In genomic region chr11:90258321-90258927, GRCm38 (mm10) we compare ENCODE assay signal across 22 mouse cellular contexts. TPM values are rescaled to one million over a fixed set of nuclear protein-coding genes. Genes with fewer than 3 reads are reported as not detected.
A peak's percentile ranks its signal among the peaks of the same experiment; 100 is the strongest.
DNase-seq lines count a peak whose midpoint lies in the region; ATAC-seq and TF ChIP-seq lines count a peak whose summit lies in the region.
"Had no signal": no experiment of that assay in that cellular context is flagged by ENCODE, and none has a peak within 500 bp of the region (broad histone marks: within the 10 kb centered on the region; RNA-seq: fewer than 3 reads in every experiment).

No protein-coding gene starts in this region.

- H3K36me3 ChIP-seq in heart, embryonic 10.5 days: peaks cover 48% of the 10 kb centered on the region
- peaks cover 41% of the 10 kb centered on the region for H3K36me3 ChIP-seq in heart, embryonic 16.5 days (ENCODE audit: control insufficient read depth, insufficient read depth)
- H3K36me3 ChIP-seq in liver, postnatal 0 days (replicated peaks; ENCODE audit: insufficient read depth, low read length): peaks cover 30% of the 10 kb centered on the region
- H3K36me3 ChIP-seq in liver, embryonic 11.5 days (ENCODE audit: control insufficient read depth, insufficient read depth, low read length): peaks cover 15% of the 10 kb centered on the region; the same call in 1 of the 2 replicates

- no peaks in the 10 kb centered on the region for H3K9me3 ChIP-seq in heart, embryonic 10.5 days
- H3K9me3 ChIP-seq in heart, embryonic 16.5 days (replicated peaks; ENCODE audit: control insufficient read depth, low read length): no peaks in the 10 kb centered on the region; the same call in 1 of the 2 replicates
- no peaks in the 10 kb centered on the region for H3K9me3 ChIP-seq in liver, postnatal 0 days (ENCODE audit: low read length)
- H3K9me3 ChIP-seq in liver, embryonic 11.5 days (ENCODE audit: control insufficient read depth, low read length): no peaks in the 10 kb centered on the region
- H3K9me3 ChIP-seq: embryonic facial prominence, embryonic 13.5 days; forebrain, embryonic 13.5 days; hindbrain, embryonic 12.5 days; limb, embryonic 12.5 days; midbrain, embryonic 15.5 days; neural tube, embryonic 12.5 days had no signal

- H3K9ac ChIP-seq in heart, embryonic 16.5 days (ENCODE audit: low read length): peak overlapping the region; percentile 6; the same call in 1 of the 2 replicates
- no peak overlapping the region for H3K9ac ChIP-seq in liver, postnatal 0 days (replicated peaks)
- no peak overlapping the region for H3K9ac ChIP-seq in liver, embryonic 11.5 days (ENCODE audit: low read depth, low read length)
- H3K9ac ChIP-seq: embryonic facial prominence, embryonic 13.5 days; forebrain, embryonic 13.5 days; hindbrain, embryonic 12.5 days; limb, embryonic 12.5 days; liver, embryonic 14.5 days; midbrain, embryonic 15.5 days; neural tube, embryonic 12.5 days had no signal

- H3K27ac ChIP-seq in heart, embryonic 10.5 days: peak overlapping the region; percentile 94; the same call in 1 of the 2 replicates
- H3K27ac ChIP-seq in heart, embryonic 16.5 days (ENCODE audit: low read length): peak overlapping the region; percentile 44
- H3K27ac ChIP-seq in liver, postnatal 0 days (ENCODE audit: low read depth): peak overlapping the region; percentile 90
- no peak overlapping the region for H3K27ac ChIP-seq in liver, embryonic 11.5 days (ENCODE audit: low read depth, low read length)
- H3K27ac ChIP-seq in brown adipose tissue, adult 24 weeks (replicated peaks; ENCODE audit: low read depth, low read length): peak overlapping the region; percentile 35; the same call in 1 of the 2 replicates
- H3K27ac ChIP-seq: embryonic facial prominence, embryonic 13.5 days; forebrain, embryonic 13.5 days; hindbrain, embryonic 12.5 days; limb, embryonic 12.5 days; liver, embryonic 14.5 days; midbrain, embryonic 15.5 days; neural tube, embryonic 12.5 days; stomach, postnatal 0 days had no signal

- intact Hi-C loops in heart, postnatal 36 days (cut with DNase I): no loop called here

- H3K27me3 ChIP-seq in heart, embryonic 10.5 days (ENCODE audit: insufficient read depth, poor library complexity, severe bottlenecking): no peaks in the 10 kb centered on the region
- no peaks in the 10 kb centered on the region for H3K27me3 ChIP-seq in heart, embryonic 16.5 days (ENCODE audit: control insufficient read depth, insufficient read depth, low read length)
- no peaks in the 10 kb centered on the region for H3K27me3 ChIP-seq in liver, postnatal 0 days (ENCODE audit: insufficient read depth, low read length)
- H3K27me3 ChIP-seq in liver, embryonic 11.5 days (replicated peaks; ENCODE audit: control insufficient read depth, insufficient read depth, low read length): no peaks in the 10 kb centered on the region
- H3K27me3 ChIP-seq: embryonic facial prominence, embryonic 13.5 days; forebrain, embryonic 13.5 days; hindbrain, embryonic 12.5 days; limb, embryonic 12.5 days; midbrain, embryonic 15.5 days; neural tube, embryonic 12.5 days; Patski had no signal

- whole genome bisulfite sequencing in heart, embryonic 10.5 days: 48% methylated on average over 10 of the region's 10 CpGs
- WGBS in heart, embryonic 16.5 days: 37% methylated on average over 10 of the region's 10 CpGs
- 58% methylated on average over 10 of the region's 10 CpGs for WGBS in liver, postnatal 0 days (ENCODE audit: insufficient replicate concordance)
- 62% methylated on average over 10 of the region's 10 CpGs for WGBS in liver, embryonic 11.5 days

- H3K4me1 ChIP-seq in heart, embryonic 10.5 days: peaks cover 56% of the 10 kb centered on the region
- H3K4me1 ChIP-seq in heart, embryonic 16.5 days (ENCODE audit: control insufficient read depth, insufficient read depth, low read length): peaks cover 46% of the 10 kb centered on the region
- peaks cover 18% of the 10 kb centered on the region for H3K4me1 ChIP-seq in liver, postnatal 0 days (ENCODE audit: insufficient read depth)
- peaks cover 8% of the 10 kb centered on the region for H3K4me1 ChIP-seq in liver, embryonic 11.5 days (replicated peaks; ENCODE audit: control insufficient read depth, insufficient read depth, low read length)
- peaks cover 7% of the 10 kb centered on the region for H3K4me1 ChIP-seq in brown adipose tissue, adult 24 weeks (ENCODE audit: control insufficient read depth, insufficient read depth, insufficient read length, low read length)
- H3K4me1 ChIP-seq: forebrain, embryonic 13.5 days; neural tube, embryonic 12.5 days had no signal

- no peak overlapping the region for H3K4me3 ChIP-seq in heart, embryonic 10.5 days
- H3K4me3 ChIP-seq in heart, embryonic 16.5 days (ENCODE audit: low read length): no peak overlapping the region
- no peak overlapping the region for H3K4me3 ChIP-seq in liver, postnatal 0 days (ENCODE audit: low read depth, low read length)
- no peak overlapping the region for H3K4me3 ChIP-seq in liver, embryonic 11.5 days (ENCODE audit: low read depth, low read length)
- no peak overlapping the region for H3K4me3 ChIP-seq in brown adipose tissue, adult 24 weeks (ENCODE audit: insufficient read depth, low read depth, low read length)
- H3K4me3 ChIP-seq: embryonic facial prominence, embryonic 13.5 days; forebrain, embryonic 13.5 days; hindbrain, embryonic 12.5 days; limb, embryonic 12.5 days; midbrain, embryonic 15.5 days; neural tube, embryonic 12.5 days had no signal

- peak overlapping the region; percentile 20; the same call in 1 of the 2 replicates for H3K4me2 ChIP-seq in heart, embryonic 16.5 days (ENCODE audit: low read depth, low read length)
- H3K4me2 ChIP-seq in liver, postnatal 0 days (ENCODE audit: low read depth, low read length): peak overlapping the region; percentile 54
- no peak overlapping the region for H3K4me2 ChIP-seq in liver, embryonic 11.5 days
- H3K4me2 ChIP-seq: embryonic facial prominence, embryonic 13.5 days; forebrain, embryonic 13.5 days; hindbrain, embryonic 12.5 days; limb, embryonic 12.5 days; midbrain, embryonic 15.5 days; neural tube, embryonic 12.5 days had no signal

- TF ChIP-seq CTCF in liver, postnatal 0 days (IDR thresholded peaks at IDR 0.05; ENCODE audit: low read depth): no peak

- DNase-seq in heart, embryonic 10.5 days (ENCODE audit: low spot score): no peak
- DNase-seq in heart, postnatal 4 days: no peak
- DNase-seq in heart, postnatal 36 days: no peak
- no peak for DNase-seq in liver, postnatal 0 days
- no peak for DNase-seq in liver, embryonic 11.5 days (ENCODE audit: low spot score)
- no peak for DNase-seq in thymus, postnatal 25 days
- DNase-seq: cerebellum, adult 11-12 months; cerebellum, postnatal 10 days; kidney, adult 18-20 months; right cerebral cortex, postnatal 14 days; thymus, adult 2 months had no signal

- ATAC-seq in heart, embryonic 16.5 days (replicated peaks; ENCODE audit: extremely low read depth, insufficient read depth, low FRiP score): no peak
- no peak for ATAC-seq in liver, postnatal 0 days
- ATAC-seq in liver, embryonic 11.5 days (replicated peaks; ENCODE audit: low FRiP score): no peak
- ATAC-seq: forebrain, embryonic 13.5 days; midbrain, embryonic 15.5 days had no signal

- TF ChIP-seq EP300 in liver, postnatal 0 days (IDR thresholded peaks at IDR 0.05; ENCODE audit: low read depth): no peak

RNA-seq across cellular contexts. Expression of gene Mmd, which starts 9.2 kb away (rescaled TPM):
- 75.3 and 121 TPM in 2 replicates for polyA plus RNA-seq in heart, embryonic 10.5 days (2016; fragmentation: Nextera tagmentation; extraction: Ambion mirVana)
- 10 to 100 TPM; 58.0 to 58.8 TPM for total RNA-seq in heart, postnatal 4 days (2021)
- polyA plus RNA-seq in heart, embryonic 16.5 days (2015; fragmentation: Nextera tagmentation; extraction: Ambion mirVana): 77.0 and 80.2 TPM in 2 replicates
- 10 to 100 TPM; 21.8 to 38.8 TPM for total RNA-seq in heart, postnatal 36 days (2021)
- polyA plus RNA-seq in liver, postnatal 0 days (2015; fragmentation: Nextera tagmentation; extraction: Ambion mirVana): 51.1 and 54.4 TPM in 2 replicates
- polyA plus RNA-seq in liver, embryonic 11.5 days (2014; fragmentation: Nextera tagmentation; extraction: Ambion mirVana): 16.3 and 17.1 TPM in 2 replicates
- 265 and 375 TPM in 2 replicates for polyA plus RNA-seq in brown adipose tissue, adult 24 weeks (2012; ENCODE audit: insufficient read depth, insufficient read length, missing spikeins)
